Mouse (Mus musculus): ENCODE results near the gene Pdk3. TPM values are rescaled to one million over a fixed set of nuclear protein-coding genes. Genes with fewer than 3 reads are reported as not detected.

The Pdk3 gene
- total RNA-seq, 4 experiments from 2014 or later: 0.75 to 1.3 (median 0.97) TPM

Other genes with a start within 250 kb of the Pdk3 start
- gene Pola1, start 200.0 kb downstream of the Pdk3 start, total RNA-seq (2022): 1 to 10 TPM; 1.3 to 2.9 (median 1.6) TPM
- gene Pcyt1b, start 177.3 kb downstream of the Pdk3 start, total RNA-seq (2022): under 1 TPM in 2 of 4 experiments, not detected in 2; 0.07 to 0.39 TPM
- not detected for gene AU015836, start 136.5 kb upstream of the Pdk3 start, total RNA-seq (2022)